Mouse (Mus musculus) lung, embryonic 14.5 days (tissue): ENCODE measurements around the gene Adamts12. TPM values are rescaled to one million over a fixed set of nuclear protein-coding genes. Genes with fewer than 3 reads are reported as not detected.

Experiments used
- ATAC-seq: fragments of 200-750 bp; cut with Nextera tagmentation; 2 replicates; pipeline ENCODE4 v1.8.0; 2017; ENCODE audit warnings: mild to moderate bottlenecking, moderate TSS enrichment, moderate library complexity; ENCODE audit not compliant: insufficient read depth
- DNase-seq: peaks from one replicate; pipeline ENCODE4 v3.0.0-alpha.2; 2015
- H3K27ac ChIP-seq: fragments of 300-500 bp; sonication (generic); 2 replicates; pipeline ENCODE4 v1.5.1; 2014; ENCODE audit warnings: low read depth, mild to moderate bottlenecking, moderate library complexity
- H3K27me3 ChIP-seq: fragments of 300-500 bp; sonication (generic); 2 replicates; pipeline ENCODE4 v1.6.1; 2014; ENCODE audit warnings: low read length, control low read depth; ENCODE audit not compliant: insufficient read depth
- H3K36me3 ChIP-seq: fragments of 300-500 bp; sonication (generic); 2 replicates; pipeline ENCODE4 v1.6.1; 2014; ENCODE audit warnings: control low read depth; ENCODE audit not compliant: insufficient read depth
- H3K4me1 ChIP-seq: fragments of 300-500 bp; sonication (generic); 2 replicates; pipeline ENCODE4 v1.6.1; 2014; ENCODE audit warnings: antibody characterized with exemption, control low read depth; ENCODE audit not compliant: insufficient read depth
- H3K4me2 ChIP-seq: fragments of 300-500 bp; sonication (generic); 2 replicates; pipeline ENCODE4 v1.6.1; 2014; ENCODE audit warnings: mild to moderate bottlenecking
- H3K4me3 ChIP-seq: fragments of 300-500 bp; sonication (generic); 2 replicates; pipeline ENCODE4 v1.5.1; 2014; ENCODE audit warnings: low read depth, low read length
- H3K9ac ChIP-seq: fragments of 300-500 bp; sonication (generic); 2 replicates; pipeline ENCODE4 v1.6.1; 2014
- H3K9me3 ChIP-seq: fragments of 300-500 bp; sonication (generic); 2 replicates; pipeline ENCODE4 v1.6.1; 2016; ENCODE audit warnings: low read depth, low read length, control low read depth
- CTCF ChIP-seq: IDR thresholded peaks from 2 replicates; pipeline ENCODE4 v1.5.1; 2016; ENCODE audit warnings: antibody characterized with exemption, low read depth
- WGBS: fragments of 180-500 bp; shearing (Covaris S2); extraction: QIAGEN DNeasy Blood & Tissue Kit; methylation state at CpG from one replicate; pipeline ENCODE4 v1.1.7; 2014; 5-methylcytosine and 5-hydroxymethylcytosine counted together
- polyA plus RNA-seq: library from polyadenylated mRNA; unstranded; fragments of >200 nt; fragmentation: Nextera tagmentation; extraction: Ambion mirVana; gene quantifications from 2 replicates; pipeline ENCODE4 v1.2.1, GENCODE M21; 2014

Gene Adamts12
- 6.8 and 7.0 TPM in 2 replicates for polyA plus RNA-seq

- Histone ChIP-seq H3K27me3 (no peaks in the 10 kb centered on the region), H3K4me1 (peaks cover 5% of the 10 kb centered on the region; the same call in 1 of the 2 replicates), H3K4me2 (peak within 1 kb of the TSS; percentile 77), H3K9me3 (no peaks in the 10 kb centered on the region), H3K27ac (peak within 1 kb of the TSS; percentile 90), H3K4me3 (peak within 1 kb of the TSS; percentile 48), H3K9ac (peak within 1 kb of the TSS; percentile 54), H3K36me3 (no peaks in the 10 kb centered on the region)
- WGBS, result 1% methylated on average over 25 of the region's 25 CpGs
- DNase-seq (peak; percentile 93), ATAC-seq (peak; percentile 97)
- no peak for TF ChIP-seq CTCF
These were observed at the start of gene Adamts12 for GRCm38 (mm10) chr15:11064558-11065411. TSS of gene Adamts12 (plus strand) at chr15:11064790.

GRCm38 (mm10) chr15:11014931-11015330 is 49.7 kb upstream of the Adamts12 start:
- Histone ChIP-seq H3K27me3 (no peaks in the 10 kb centered on the region), H3K27ac (no peak overlapping the region), H3K4me3 (no peak overlapping the region), H3K4me1 (no peaks in the 10 kb centered on the region), H3K4me2 (no peak overlapping the region), H3K36me3 (no peaks in the 10 kb centered on the region), H3K9ac (no peak overlapping the region), H3K9me3 (no peaks in the 10 kb centered on the region)
- DNase-seq (no peak), ATAC-seq (no peak)
- TF ChIP-seq CTCF, result no peak
- WGBS, result 49% methylated on average over 2 of the region's 2 CpGs

GRCm38 (mm10) chr15:11026801-11027561 is 37.6 kb upstream of the Adamts12 start:
- Histone ChIP-seq H3K4me3 (no peak overlapping the region), H3K36me3 (no peaks in the 10 kb centered on the region), H3K27me3 (no peaks in the 10 kb centered on the region), H3K9me3 (no peaks in the 10 kb centered on the region), H3K27ac (no peak overlapping the region), H3K4me1 (no peaks in the 10 kb centered on the region), H3K4me2 (no peak overlapping the region), H3K9ac (no peak overlapping the region)
- DNase-seq (no peak), ATAC-seq (no peak)
- WGBS, result 45% methylated on average over 4 of the region's 4 CpGs
- no peak for TF ChIP-seq CTCF

- Histone ChIP-seq H3K36me3 (no peaks in the 10 kb centered on the region), H3K27me3 (peaks cover 5% of the 10 kb centered on the region), H3K9ac (no peak overlapping the region), H3K4me3 (no peak overlapping the region), H3K4me2 (no peak overlapping the region), H3K27ac (no peak overlapping the region), H3K4me1 (no peaks in the 10 kb centered on the region), H3K9me3 (no peaks in the 10 kb centered on the region)
- WGBS, result 69% methylated on average over 3 of the region's 3 CpGs
- ATAC-seq (no peak), DNase-seq (no peak)
- no peak for TF ChIP-seq CTCF
These were observed 34.4 kb upstream of the Adamts12 start for GRCm38 (mm10) chr15:11030188-11030587.

- WGBS, result 4% methylated on average over 34 of the region's 34 CpGs
- no peaks in the 10 kb centered on the region for H3K36me3 ChIP-seq
- no peaks in the 10 kb centered on the region for H3K9me3 ChIP-seq
- DNase-seq, result peak; percentile 22
- no peak overlapping the region for H3K9ac ChIP-seq
- H3K27ac ChIP-seq, result no peak overlapping the region
- no peak for TF ChIP-seq CTCF
- peak overlapping the region; percentile 60 for H3K4me2 ChIP-seq
- 0 out of 2 replicates have a peak, but pooled peaks cover 5% of the 10 kb centered on the region for H3K4me1 ChIP-seq
- peaks cover 37% of the 10 kb centered on the region for H3K27me3 ChIP-seq
- peak overlapping the region; percentile 36 for H3K4me3 ChIP-seq
- ATAC-seq, result no peak
These were observed 28.6 kb upstream of the Adamts12 start for GRCm38 (mm10) chr15:11035947-11036474.

- H3K27ac ChIP-seq, result no peak overlapping the region
- peak; percentile 41 for DNase-seq
- WGBS, result 2% methylated on average over 49 of the region's 49 CpGs
- H3K4me3 ChIP-seq, result peak overlapping the region; percentile 36
- H3K4me2 ChIP-seq, result peak overlapping the region; percentile 60
- H3K27me3 ChIP-seq, result peaks cover 37% of the 10 kb centered on the region
- no peak overlapping the region for H3K9ac ChIP-seq
- 0 out of 2 replicates have a peak, but pooled peaks cover 5% of the 10 kb centered on the region for H3K4me1 ChIP-seq
- no peaks in the 10 kb centered on the region for H3K9me3 ChIP-seq
- H3K36me3 ChIP-seq, result no peaks in the 10 kb centered on the region
- no peak for TF ChIP-seq CTCF
- ATAC-seq, result peak; percentile 55
These were observed 27.8 kb upstream of the Adamts12 start for GRCm38 (mm10) chr15:11036535-11037375.
